Mouse (Mus musculus) heart, postnatal 0 days (tissue): ENCODE data around the gene Sgo2a. TPM values are rescaled to one million over a fixed set of nuclear protein-coding genes. Genes with fewer than 3 reads are reported as not detected.

Experiments used
- ATAC-seq: fragments of 200-750 bp; cut with Nextera tagmentation; 2 replicates; pipeline ENCODE4 v1.8.0; 2017; ENCODE audit warnings: low read depth, moderate number of reproducible peaks, moderate library complexity; ENCODE audit not compliant: insufficient read depth
- DNase-seq: peaks from one replicate; pipeline ENCODE4 v3.0.0-alpha.2; 2016; ENCODE audit warnings: low spot score
- H3K27ac ChIP-seq: fragments of 300-500 bp; sonication (generic); 2 replicates; pipeline ENCODE4 v1.5.1; 2014; ENCODE audit warnings: low read depth, mild to moderate bottlenecking
- H3K27me3 ChIP-seq: fragments of 300-500 bp; sonication (generic); 2 replicates; pipeline ENCODE4 v1.6.1; 2014; ENCODE audit warnings: low read length, mixed read lengths; ENCODE audit not compliant: control insufficient read depth, insufficient read depth
- H3K36me3 ChIP-seq: fragments of 300-500 bp; sonication (generic); replicated peaks from 2 replicates; pipeline ENCODE4 v1.6.1; 2014; ENCODE audit warnings: low read length, mixed read lengths; ENCODE audit not compliant: control insufficient read depth, insufficient read depth
- H3K4me1 ChIP-seq: fragments of 300-500 bp; sonication (generic); 2 replicates; pipeline ENCODE4 v1.6.1; 2014; ENCODE audit warnings: antibody characterized with exemption; ENCODE audit not compliant: control insufficient read depth, insufficient read depth
- H3K4me2 ChIP-seq: fragments of 300-500 bp; sonication (generic); 2 replicates; pipeline ENCODE4 v1.6.1; 2014; ENCODE audit warnings: low read depth, mild to moderate bottlenecking, low read length, moderate library complexity
- H3K4me3 ChIP-seq: fragments of 300-500 bp; sonication (generic); 2 replicates; pipeline ENCODE4 v1.5.1; 2014; ENCODE audit warnings: low read depth, low read length
- H3K9ac ChIP-seq: fragments of 300-500 bp; sonication (generic); replicated peaks from 2 replicates; pipeline ENCODE4 v1.6.1; 2014; ENCODE audit warnings: low read depth, low read length, mixed read lengths
- H3K9me3 ChIP-seq: fragments of 300-500 bp; sonication (generic); replicated peaks from 2 replicates; pipeline ENCODE4 v1.6.1; 2016; ENCODE audit warnings: low read length; ENCODE audit not compliant: control insufficient read depth
- CTCF ChIP-seq: IDR thresholded peaks from 2 replicates; pipeline ENCODE4 v1.5.1; 2016; ENCODE audit warnings: antibody characterized with exemption, control low read depth, low read depth
- EP300 ChIP-seq: IDR thresholded peaks from 2 replicates; pipeline ENCODE4 v1.6.1; 2016; ENCODE audit warnings: antibody characterized with exemption, low read depth
- WGBS: fragments of 180-500 bp; shearing (Covaris S2); extraction: QIAGEN DNeasy Blood & Tissue Kit; methylation state at CpG from one replicate; pipeline ENCODE4 v1.1.7; 2014; 5-methylcytosine and 5-hydroxymethylcytosine counted together
- polyA plus RNA-seq: library from polyadenylated mRNA; unstranded; fragments of >200 nt; fragmentation: Nextera tagmentation; extraction: Ambion mirVana; gene quantifications from 2 replicates; pipeline ENCODE4 v1.2.1, GENCODE M21; 2015
- total RNA-seq: library from RNA; depleted of rRNA; stranded (reverse); fragments of >200 nt; gene quantifications from 2 replicates; pipeline ENCODE4 v1.2.3, GENCODE M21; 2014; ENCODE audit warnings: low replicate concordance

Gene Sgo2a
- total and polyA plus RNA-seq, 2 experiments from 2014 or later, result 6.9 to 11.4 TPM

- no peak for ATAC-seq
- 57% methylated on average over 11 of the region's 11 CpGs for WGBS
- H3K9ac ChIP-seq, result no peak overlapping the region
- H3K27me3 ChIP-seq, result no peaks in the 10 kb centered on the region
- no peak overlapping the region for H3K4me2 ChIP-seq
- no peaks in the 10 kb centered on the region for H3K36me3 ChIP-seq
- no peak overlapping the region for H3K27ac ChIP-seq
- no peaks in the 10 kb centered on the region for H3K9me3 ChIP-seq
- TF ChIP-seq CTCF (no peak), EP300 (no peak)
- no peaks in the 10 kb centered on the region for H3K4me1 ChIP-seq
- H3K4me3 ChIP-seq, result no peak overlapping the region
- DNase-seq, result no peak
These were observed 61.2 kb downstream of the Sgo2a start for GRCm38 (mm10) chr1:58056939-58057338.

- Histone ChIP-seq H3K27me3 (no peaks in the 10 kb centered on the region), H3K4me1 (no peaks in the 10 kb centered on the region), H3K9ac (no peak overlapping the region), H3K27ac (no peak overlapping the region), H3K9me3 (no peaks in the 10 kb centered on the region), H3K4me3 (no peak overlapping the region), H3K36me3 (no peaks in the 10 kb centered on the region), H3K4me2 (no peak overlapping the region)
- 84% methylated on average over 4 of the region's 4 CpGs for WGBS
- TF ChIP-seq EP300 (no peak), CTCF (no peak)
- DNase-seq, result no peak
- ATAC-seq, result no peak
These were observed 63.1 kb downstream of the Sgo2a start for GRCm38 (mm10) chr1:58058846-58059245.

GRCm38 (mm10) chr1:58062131-58062530 is 66.4 kb downstream of the Sgo2a start:
- WGBS, result 87% methylated on average over 7 of the region's 7 CpGs
- no peak for DNase-seq
- TF ChIP-seq CTCF, result no peak
- TF ChIP-seq EP300, result no peak
- Histone ChIP-seq H3K27me3 (no peaks in the 10 kb centered on the region), H3K36me3 (no peaks in the 10 kb centered on the region), H3K9ac (no peak overlapping the region), H3K27ac (no peak overlapping the region), H3K9me3 (no peaks in the 10 kb centered on the region), H3K4me2 (no peak overlapping the region), H3K4me1 (no peaks in the 10 kb centered on the region), H3K4me3 (no peak overlapping the region)
- no peak for ATAC-seq

- ATAC-seq (no peak), DNase-seq (no peak)
- Histone ChIP-seq H3K4me1 (no peaks in the 10 kb centered on the region), H3K4me3 (no peak overlapping the region), H3K9me3 (no peaks in the 10 kb centered on the region), H3K4me2 (no peak overlapping the region), H3K27ac (no peak overlapping the region), H3K9ac (no peak overlapping the region), H3K27me3 (no peaks in the 10 kb centered on the region), H3K36me3 (no peaks in the 10 kb centered on the region)
- TF ChIP-seq CTCF, result no peak
- no peak for TF ChIP-seq EP300
- WGBS, result 85% methylated on average over 5 of the region's 5 CpGs
These were observed 69.4 kb downstream of the Sgo2a start for GRCm38 (mm10) chr1:58065151-58065550.

GRCm38 (mm10) chr1:58065606-58066005 is 69.8 kb downstream of the Sgo2a start:
- Histone ChIP-seq H3K4me1 (no peaks in the 10 kb centered on the region), H3K27me3 (no peaks in the 10 kb centered on the region), H3K4me2 (no peak overlapping the region), H3K27ac (no peak overlapping the region), H3K9ac (no peak overlapping the region), H3K36me3 (no peaks in the 10 kb centered on the region), H3K4me3 (no peak overlapping the region), H3K9me3 (no peaks in the 10 kb centered on the region)
- DNase-seq, result no peak
- TF ChIP-seq CTCF, result no peak
- TF ChIP-seq EP300, result no peak
- WGBS, result 55% methylated on average over 3 of the region's 3 CpGs
- no peak for ATAC-seq

- no peak for ATAC-seq
- WGBS, result 78% methylated on average over 6 of the region's 6 CpGs
- H3K4me2 ChIP-seq, result no peak overlapping the region
These were observed 73.4 kb downstream of the Sgo2a start for GRCm38 (mm10) chr1:58069181-58069580.

More at GRCm38 (mm10) chr1:58069181-58069580, 73.4 kb downstream of the Sgo2a start:
- no peaks in the 10 kb centered on the region for H3K4me1 ChIP-seq
- no peak for DNase-seq
- no peaks in the 10 kb centered on the region for H3K9me3 ChIP-seq
- H3K27me3 ChIP-seq, result no peaks in the 10 kb centered on the region
- H3K9ac ChIP-seq, result no peak overlapping the region
- no peak overlapping the region for H3K4me3 ChIP-seq
- H3K27ac ChIP-seq, result no peak overlapping the region
- TF ChIP-seq CTCF (no peak), EP300 (no peak)
- H3K36me3 ChIP-seq, result no peaks in the 10 kb centered on the region
